Mouse (Mus musculus) forebrain, postnatal 0 days (tissue): ENCODE data around the gene Nkx2-3. TPM values are rescaled to one million over a fixed set of nuclear protein-coding genes. Genes with fewer than 3 reads are reported as not detected.

Experiments
- ATAC-seq: fragments of 200-750 bp; cut with Nextera tagmentation; 2 replicates; pipeline ENCODE4 v1.8.0; 2017; ENCODE audit warnings: mild to moderate bottlenecking, moderate library complexity
- DNase-seq: peaks from one replicate; pipeline ENCODE4 v3.0.0-alpha.2; 2015
- H3K27ac ChIP-seq: fragments of 300-500 bp; sonication (generic); 2 replicates; pipeline ENCODE4 v1.5.1; 2014; ENCODE audit warnings: low read depth, mild to moderate bottlenecking, antibody characterized with exemption, low read length, moderate library complexity, mixed read lengths
- H3K27me3 ChIP-seq: fragments of 300-500 bp; sonication (generic); 2 replicates; pipeline ENCODE4 v1.6.1; 2014; ENCODE audit warnings: mild to moderate bottlenecking, low read length, mixed read lengths; ENCODE audit not compliant: insufficient read depth
- H3K36me3 ChIP-seq: fragments of 300-500 bp; sonication (generic); 2 replicates; pipeline ENCODE4 v1.6.1; 2014; ENCODE audit warnings: mild to moderate bottlenecking, moderate library complexity; ENCODE audit not compliant: insufficient read depth
- H3K4me1 ChIP-seq: fragments of 300-500 bp; sonication (generic); 2 replicates; pipeline ENCODE4 v1.6.1; 2014; ENCODE audit warnings: antibody characterized with exemption; ENCODE audit not compliant: insufficient read depth
- H3K4me2 ChIP-seq: fragments of 300-500 bp; sonication (generic); 2 replicates; pipeline ENCODE4 v1.6.1; 2014; ENCODE audit warnings: low read depth, mild to moderate bottlenecking, moderate library complexity
- H3K4me3 ChIP-seq: fragments of 300-500 bp; sonication (generic); 2 replicates; pipeline ENCODE4 v1.5.1; 2014; ENCODE audit warnings: low read depth, low read length, mixed read lengths
- H3K9ac ChIP-seq: fragments of 300-500 bp; sonication (generic); 2 replicates; pipeline ENCODE4 v1.6.1; 2014; ENCODE audit warnings: mild to moderate bottlenecking
- H3K9me3 ChIP-seq: fragments of 300-500 bp; sonication (generic); 2 replicates; pipeline ENCODE4 v1.6.1; 2016; ENCODE audit warnings: low read length
- CTCF ChIP-seq: sonication (generic); IDR thresholded peaks from 2 replicates; pipeline ENCODE4 v1.5.1; 2016; ENCODE audit warnings: antibody characterized with exemption, control low read depth, low read depth
- WGBS: fragments of 180-500 bp; shearing (Covaris S2); extraction: QIAGEN DNeasy Blood & Tissue Kit; methylation state at CpG from one replicate; pipeline ENCODE4 v1.1.7; 2014; 5-methylcytosine and 5-hydroxymethylcytosine counted together
- polyA plus RNA-seq: library from polyadenylated mRNA; unstranded; fragments of >200 nt; fragmentation: Nextera tagmentation; extraction: Ambion mirVana; gene quantifications from 2 replicates; pipeline ENCODE4 v1.2.1, GENCODE M21; 2015
- total RNA-seq: library from RNA; depleted of rRNA; stranded (reverse); fragments of >200 nt; gene quantifications from 2 replicates; pipeline ENCODE4 v1.2.3, GENCODE M21; 2014

Nkx2-3 gene
- total and polyA plus RNA-seq, 2 experiments from 2014 or later, result 0.67 to 1.6 TPM

DNA sequence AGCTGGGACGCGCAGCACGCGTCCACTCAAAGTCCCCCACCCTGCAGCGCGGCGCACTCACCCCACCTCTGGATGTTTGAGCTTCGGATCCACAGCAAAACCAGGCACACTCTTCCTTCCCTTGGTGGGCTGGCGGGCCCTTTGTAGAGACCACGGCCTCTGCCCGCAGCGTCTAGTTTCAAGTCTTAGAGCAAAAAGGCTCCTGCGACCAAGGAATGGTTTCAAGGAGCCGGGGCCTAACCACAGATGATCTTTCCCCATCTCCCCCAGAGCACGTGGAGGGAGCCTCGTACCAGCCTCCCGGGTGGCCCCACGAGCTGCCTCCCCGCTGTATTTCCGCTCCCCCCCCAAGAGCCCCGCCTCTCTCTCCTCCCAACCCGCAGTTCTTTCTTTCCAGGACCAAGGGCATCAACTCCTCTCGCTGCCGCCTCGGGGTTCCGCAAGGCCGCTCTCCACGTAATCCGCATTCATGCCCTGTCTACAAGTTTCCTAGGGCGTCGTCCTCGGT is 1.7 kb upstream of the Nkx2-3 start:
- no peaks in the 10 kb centered on the region for H3K9me3 ChIP-seq
- DNase-seq (no peak), ATAC-seq (no peak)
- H3K27ac ChIP-seq, result no peak overlapping the region
- H3K4me2 ChIP-seq, result no peak overlapping the region
- H3K4me3 ChIP-seq, result no peak overlapping the region
- no peak overlapping the region for H3K9ac ChIP-seq
- TF ChIP-seq CTCF, result no peak
- H3K36me3 ChIP-seq, result no peaks in the 10 kb centered on the region
- H3K4me1 ChIP-seq, result peaks cover 3% of the 10 kb centered on the region; the same call in 1 of the 2 replicates
- 3% methylated on average over 32 of the region's 32 CpGs for WGBS
- H3K27me3 ChIP-seq, result peaks cover 65% of the 10 kb centered on the region

DNA sequence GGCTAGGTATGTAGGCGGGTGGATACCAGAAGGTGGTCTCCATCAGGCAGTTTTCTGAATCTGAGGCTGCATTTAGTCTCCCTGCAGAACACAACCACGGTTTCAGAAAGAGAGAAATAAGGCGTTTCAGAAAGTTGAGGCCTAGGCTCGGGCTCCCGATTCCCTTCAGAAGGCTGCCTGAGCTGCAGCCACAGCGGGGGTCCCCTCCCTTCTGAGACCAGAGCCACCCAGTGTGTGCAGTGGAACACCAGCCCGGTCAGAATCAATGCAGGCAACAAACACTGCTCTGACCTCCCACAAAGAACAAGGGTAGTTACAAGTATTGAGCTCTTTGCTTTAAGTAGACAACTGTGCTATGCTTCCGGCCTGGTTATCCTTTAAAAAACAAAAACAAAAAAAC is 1.0 kb upstream of the Nkx2-3 start:
- Histone ChIP-seq H3K4me1 (peaks cover 3% of the 10 kb centered on the region; the same call in 1 of the 2 replicates), H3K9ac (no peak overlapping the region), H3K27me3 (peaks cover 61% of the 10 kb centered on the region), H3K9me3 (no peaks in the 10 kb centered on the region), H3K27ac (no peak overlapping the region), H3K4me3 (no peak overlapping the region), H3K4me2 (no peak overlapping the region), H3K36me3 (no peaks in the 10 kb centered on the region)
- DNase-seq (peak; percentile 27), ATAC-seq (no peak)
- WGBS, result 25% methylated on average over 8 of the region's 8 CpGs
- TF ChIP-seq CTCF, result no peak

DNA sequence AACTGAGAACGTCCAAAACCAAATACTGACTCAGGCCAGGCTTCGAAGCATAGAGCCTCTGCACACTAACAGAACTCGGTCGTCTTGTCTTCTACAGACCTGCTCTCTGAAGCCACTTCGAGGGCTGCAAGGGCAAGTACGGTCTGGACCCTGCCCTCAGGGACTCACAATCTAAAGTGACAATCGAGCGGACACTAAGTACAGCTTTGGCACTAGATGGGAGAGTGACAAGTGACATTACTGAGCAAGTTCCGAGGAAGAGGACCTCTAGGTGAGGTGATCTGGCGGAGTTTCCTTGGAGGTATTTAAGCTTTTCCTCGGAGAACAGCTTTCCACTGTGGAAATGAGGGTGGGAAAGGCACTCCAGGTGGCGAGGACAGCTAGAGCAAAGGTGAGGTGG is 564 bp upstream of the Nkx2-3 start:
- H3K4me2 ChIP-seq, result no peak overlapping the region
- no peak for ATAC-seq
- peaks cover 57% of the 10 kb centered on the region for H3K27me3 ChIP-seq
- no peak overlapping the region for H3K27ac ChIP-seq
- no peak overlapping the region for H3K4me3 ChIP-seq
- no peak for DNase-seq
- no peak for TF ChIP-seq CTCF
- H3K36me3 ChIP-seq, result no peaks in the 10 kb centered on the region
- 17% methylated on average over 12 of the region's 12 CpGs for WGBS
- peaks cover 3% of the 10 kb centered on the region; the same call in 1 of the 2 replicates for H3K4me1 ChIP-seq
- H3K9me3 ChIP-seq, result no peaks in the 10 kb centered on the region
- H3K9ac ChIP-seq, result no peak overlapping the region

DNA sequence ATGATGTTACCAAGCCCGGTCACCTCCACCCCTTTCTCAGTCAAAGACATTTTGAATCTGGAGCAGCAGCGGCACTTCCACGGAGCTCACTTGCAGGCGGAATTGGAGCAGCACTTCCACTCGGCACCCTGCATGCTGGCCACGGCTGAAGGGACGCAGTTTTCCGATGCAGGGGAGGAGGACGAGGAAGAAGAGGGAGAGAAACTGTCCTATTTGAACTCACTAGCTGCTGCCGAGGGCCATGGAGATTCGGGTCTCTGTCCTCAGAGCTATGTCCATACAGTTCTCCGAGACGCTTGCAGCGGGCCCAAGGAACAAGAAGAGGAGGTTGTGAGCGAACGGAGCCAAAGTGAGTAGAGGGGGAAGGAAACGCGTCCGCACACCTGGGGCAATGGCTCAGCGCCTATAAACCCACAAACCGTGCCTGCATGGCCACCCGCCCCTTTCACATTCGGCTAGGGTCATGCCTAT is 411 bp downstream of the Nkx2-3 start:
- TF ChIP-seq CTCF, result no peak
- H3K4me2 ChIP-seq, result peak overlapping the region; percentile 21; the same call in 1 of the 2 replicates
- H3K9ac ChIP-seq, result no peak overlapping the region
- peaks cover 3% of the 10 kb centered on the region; the same call in 1 of the 2 replicates for H3K4me1 ChIP-seq
- H3K9me3 ChIP-seq, result no peaks in the 10 kb centered on the region
- no peak overlapping the region for H3K27ac ChIP-seq
- DNase-seq (peak; percentile 45), ATAC-seq (no peak)
- H3K36me3 ChIP-seq, result no peaks in the 10 kb centered on the region
- peaks cover 49% of the 10 kb centered on the region for H3K27me3 ChIP-seq
- WGBS, result under 1% methylated on average over 23 of the region's 23 CpGs
- 0 out of 2 replicates have a peak overlapping the region, but pooled peaks have one; percentile 7 for H3K4me3 ChIP-seq

DNA sequence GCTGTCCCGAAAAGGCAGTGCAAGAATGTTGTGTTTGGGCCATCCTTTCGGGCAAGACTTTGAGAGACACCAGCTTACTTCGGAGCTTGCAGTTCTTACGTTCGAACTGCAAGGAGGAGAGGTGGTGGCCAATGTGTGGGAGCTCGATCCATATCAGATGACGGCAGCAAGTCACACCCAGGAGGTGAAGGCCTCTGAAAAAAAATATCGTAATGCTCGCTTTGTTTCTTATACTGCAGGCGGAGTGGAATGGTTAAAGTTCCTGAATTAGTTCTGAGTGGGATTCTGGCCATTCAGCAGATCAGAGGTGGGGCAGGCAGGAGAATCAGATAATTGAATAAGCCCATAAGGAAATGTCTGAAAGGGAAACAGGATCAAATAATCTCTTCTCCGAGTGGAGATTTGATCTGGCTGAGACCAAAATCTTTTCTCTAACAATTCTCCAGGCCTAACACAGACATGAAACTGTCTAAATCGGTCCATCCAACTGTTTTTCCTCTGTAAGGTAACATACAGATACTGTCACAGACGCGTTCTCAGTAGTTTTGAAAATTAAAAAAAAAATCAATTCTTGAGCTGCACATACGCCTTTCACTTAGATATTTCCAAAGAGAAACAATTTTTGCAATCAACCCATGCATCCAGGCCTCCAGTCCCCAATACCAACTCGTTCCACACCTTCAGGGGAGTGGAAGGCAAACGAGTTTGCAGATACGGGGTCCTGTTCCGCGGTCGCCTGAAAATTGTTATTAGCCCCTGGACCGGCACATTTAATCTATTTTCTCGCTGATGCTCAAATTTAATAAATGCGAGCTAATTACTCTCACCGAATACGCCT is 1.4 kb downstream of the Nkx2-3 start:
- Histone ChIP-seq H3K27me3 (peaks cover 56% of the 10 kb centered on the region), H3K27ac (no peak overlapping the region)
- peak; percentile 54 for DNase-seq

DNA sequence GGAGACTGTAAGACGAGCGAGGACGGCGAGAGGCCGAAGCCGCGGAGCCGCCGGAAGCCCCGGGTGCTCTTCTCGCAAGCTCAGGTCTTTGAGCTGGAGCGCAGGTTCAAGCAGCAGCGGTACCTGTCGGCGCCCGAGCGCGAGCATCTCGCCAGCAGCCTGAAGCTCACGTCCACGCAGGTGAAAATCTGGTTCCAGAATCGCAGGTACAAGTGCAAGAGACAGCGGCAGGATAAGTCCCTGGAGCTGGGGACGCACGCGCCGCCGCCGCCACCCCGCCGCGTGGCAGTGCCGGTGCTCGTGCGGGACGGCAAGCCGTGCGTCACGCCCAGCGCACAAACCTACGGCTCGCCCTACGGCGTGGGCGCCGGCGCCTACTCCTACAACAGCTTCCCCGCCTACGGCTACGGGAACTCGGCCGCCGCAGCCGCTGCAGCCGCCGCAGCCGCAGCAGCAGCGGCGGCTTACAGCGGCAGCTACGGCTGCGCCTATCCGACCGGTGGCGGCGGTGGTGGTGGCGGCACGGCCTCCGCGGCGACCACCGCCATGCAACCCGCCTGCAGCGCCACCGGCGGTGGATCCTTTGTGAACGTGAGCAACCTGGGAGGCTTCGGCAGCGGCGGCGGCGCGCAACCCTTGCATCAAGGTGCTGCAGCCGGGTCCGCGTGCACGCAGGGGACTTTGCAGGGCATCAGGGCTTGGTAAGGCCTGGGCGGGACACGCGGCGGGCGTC is 2.4 kb downstream of the Nkx2-3 start:
- TF ChIP-seq CTCF, result peak; percentile 35
- WGBS, result 2% methylated on average over 91 of the region's 92 CpGs
- peak; percentile 40; the same call in 1 of the 2 replicates for ATAC-seq
- Histone ChIP-seq H3K9ac (peak overlapping the region; percentile 31; the same call in 1 of the 2 replicates), H3K4me3 (peak overlapping the region; percentile 38), H3K9me3 (no peaks in the 10 kb centered on the region), H3K4me2 (peak overlapping the region; percentile 49), H3K27ac (peak overlapping the region; percentile 15; the same call in 1 of the 2 replicates), H3K36me3 (no peaks in the 10 kb centered on the region), H3K4me1 (peaks cover 3% of the 10 kb centered on the region; the same call in 1 of the 2 replicates), H3K27me3 (peaks cover 59% of the 10 kb centered on the region)
- DNase-seq, result peak; percentile 58

More for the DNA sequence above, 1.4 kb downstream of the Nkx2-3 start:
- Histone ChIP-seq H3K9ac (no peak overlapping the region), H3K36me3 (no peaks in the 10 kb centered on the region), H3K4me1 (peaks cover 3% of the 10 kb centered on the region; the same call in 1 of the 2 replicates), H3K9me3 (no peaks in the 10 kb centered on the region), H3K4me2 (0 out of 2 replicates have a peak overlapping the region, but pooled peaks have one; percentile 49), H3K4me3 (peak overlapping the region; percentile 38; the same call in 1 of the 2 replicates)
- no peak for ATAC-seq
- TF ChIP-seq CTCF, result no peak
- 7% methylated on average over 26 of the region's 26 CpGs for WGBS
